Comparison of ENCODE assay signal across 13 mouse cellular contexts in the genomic region with DNA sequence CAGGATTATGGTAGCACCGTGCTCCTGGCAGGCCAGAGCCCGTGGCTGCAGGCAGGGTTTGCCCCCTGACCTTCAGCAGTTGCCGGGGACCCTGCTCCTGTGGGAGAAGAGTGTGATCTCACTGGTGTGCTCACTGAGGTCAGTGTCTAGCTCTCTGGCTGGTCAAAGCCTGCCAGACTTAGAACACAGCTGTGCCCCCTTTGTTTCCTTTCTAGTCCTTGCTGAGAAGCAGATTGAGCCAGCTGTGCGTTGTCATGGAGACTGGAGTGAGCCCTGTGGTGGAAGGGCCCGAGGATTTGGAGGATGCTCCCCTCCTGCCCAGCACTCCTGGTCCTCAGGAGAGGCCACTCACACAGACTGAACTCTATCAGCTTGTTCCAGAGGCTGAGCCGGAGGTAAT. TPM values are rescaled to one million over a fixed set of nuclear protein-coding genes. Genes with fewer than 3 reads are reported as not detected.
DNase-seq lines count a peak whose midpoint lies in the region; ATAC-seq lines count a peak whose summit lies in the region.
"Had no signal": no experiment of that assay in that cellular context is flagged by ENCODE, and none has a peak within 500 bp of the region (broad histone marks: within the 10 kb centered on the region; RNA-seq: fewer than 3 reads in every experiment).

No protein-coding gene starts in this region.

- peaks cover 22% of the 10 kb centered on the region for H3K36me3 ChIP-seq in embryonic facial prominence, embryonic 10.5 days (replicated peaks)
- no peaks in the 10 kb centered on the region for H3K36me3 ChIP-seq in hindbrain, embryonic 14.5 days (replicated peaks; ENCODE audit: control insufficient read depth, insufficient read depth)
- no peaks in the 10 kb centered on the region for H3K36me3 ChIP-seq in midbrain, embryonic 15.5 days (replicated peaks)

- no peak overlapping the region for H3K4me2 ChIP-seq in hindbrain, embryonic 14.5 days (replicated peaks)
- no peak overlapping the region for H3K4me2 ChIP-seq in midbrain, embryonic 15.5 days

- peak; percentile 55 for DNase-seq in R1 (ENCODE audit: low read depth, low spot score)
- DNase-seq in embryonic facial prominence, embryonic 10.5 days (ENCODE audit: low spot score), result peak; percentile 67
- no peak for DNase-seq in hindbrain, embryonic 14.5 days (ENCODE audit: low spot score)
- DNase-seq in adrenal gland, adult 8-10 months, result no peak
- no peak for DNase-seq in heart, postnatal 10 days
- DNase-seq in spleen, postnatal 10 days (ENCODE audit: low spot score in 2 of 2), result no peak
- DNase-seq: kidney, adult 9 months; lung, postnatal 10 days had no signal

- H3K27ac ChIP-seq in embryonic facial prominence, embryonic 10.5 days (replicated peaks), result peak overlapping the region; percentile 81
- H3K27ac ChIP-seq in hindbrain, embryonic 14.5 days, result 0 out of 2 replicates have a peak overlapping the region, but pooled peaks have one; percentile 28
- 0 out of 2 replicates have a peak overlapping the region, but pooled peaks have one; percentile 45 for H3K27ac ChIP-seq in midbrain, embryonic 15.5 days

- H3K9me3 ChIP-seq in embryonic facial prominence, embryonic 10.5 days, result peaks cover 9% of the 10 kb centered on the region; the same call in 1 of the 2 replicates
- no peaks in the 10 kb centered on the region for H3K9me3 ChIP-seq in hindbrain, embryonic 14.5 days (ENCODE audit: control insufficient read depth, low read length)
- no peaks in the 10 kb centered on the region for H3K9me3 ChIP-seq in midbrain, embryonic 15.5 days

- intact Hi-C loops in heart, postnatal 10 days (cut with DNase I), result no loop called here

- H3K4me1 ChIP-seq in embryonic facial prominence, embryonic 10.5 days, result peaks cover 39% of the 10 kb centered on the region
- 0 out of 2 replicates have a peak, but pooled peaks cover 6% of the 10 kb centered on the region for H3K4me1 ChIP-seq in hindbrain, embryonic 14.5 days (replicated peaks; ENCODE audit: control insufficient read depth, insufficient read depth, low read length)
- H3K4me1 ChIP-seq in midbrain, embryonic 15.5 days, result peaks cover 9% of the 10 kb centered on the region

- H3K27me3 ChIP-seq in embryonic facial prominence, embryonic 10.5 days (replicated peaks; ENCODE audit: low read depth, poor library complexity, severe bottlenecking), result no peaks in the 10 kb centered on the region
- H3K27me3 ChIP-seq in hindbrain, embryonic 14.5 days (ENCODE audit: control insufficient read depth, insufficient read depth, low read length), result no peaks in the 10 kb centered on the region
- no peaks in the 10 kb centered on the region for H3K27me3 ChIP-seq in midbrain, embryonic 15.5 days (replicated peaks)
- H3K27me3 ChIP-seq: CH12.LX had no signal

- WGBS in embryonic facial prominence, embryonic 10.5 days, result 32% methylated on average over 6 of the region's 6 CpGs
- 15% methylated on average over 6 of the region's 6 CpGs for WGBS in hindbrain, embryonic 14.5 days
- 11% methylated on average over 6 of the region's 6 CpGs for WGBS in midbrain, embryonic 15.5 days

- ATAC-seq in hindbrain, embryonic 14.5 days (ENCODE audit: low FRiP score), result peak; percentile 75
- peak; percentile 92 for ATAC-seq in midbrain, embryonic 15.5 days (replicated peaks)
- no peak for ATAC-seq in CD4-positive, CD25-positive, alpha-beta regulatory T cell, adult 4 months

- no peak overlapping the region for H3K4me3 ChIP-seq in embryonic facial prominence, embryonic 10.5 days
- H3K4me3 ChIP-seq in hindbrain, embryonic 14.5 days (replicated peaks; ENCODE audit: low read length), result no peak overlapping the region
- no peak overlapping the region for H3K4me3 ChIP-seq in midbrain, embryonic 15.5 days
- H3K4me3 ChIP-seq: erythroblast, embryonic 14.5 days had no signal

- H3K9ac ChIP-seq in hindbrain, embryonic 14.5 days, result no peak overlapping the region
- no peak overlapping the region for H3K9ac ChIP-seq in midbrain, embryonic 15.5 days

RNA-seq across cellular contexts. Expression of a gene that starts 21.5 kb away (rescaled TPM):
- 10.2 and 10.6 TPM in 2 replicates for polyA plus RNA-seq in embryonic facial prominence, embryonic 10.5 days (2016; fragmentation: Nextera tagmentation; extraction: Ambion mirVana)
- polyA plus RNA-seq in hindbrain, embryonic 14.5 days (2014; fragmentation: Nextera tagmentation; extraction: Ambion mirVana), result 4.5 and 4.8 TPM in 2 replicates
- polyA plus RNA-seq in midbrain, embryonic 15.5 days (2015; fragmentation: Nextera tagmentation; extraction: Ambion mirVana), result 3.7 and 4.7 TPM in 2 replicates
- total RNA-seq in adrenal gland, adult 8-10 months (2022), result 10 to 100 TPM; 13.1 to 15.1 (median 14.0) TPM
- 10 to 100 TPM; 20.8 to 32.9 TPM for polyA plus RNA-seq in CD4-positive, CD25-positive, alpha-beta regulatory T cell, adult 4 months (2017; shearing (Covaris generic))
- total RNA-seq in heart, postnatal 10 days (2021), result 1 to 10 TPM; 5.9 to 6.5 TPM

RNA-seq across cellular contexts. Expression of a gene that starts 25.0 kb away (rescaled TPM):
- polyA plus RNA-seq in embryonic facial prominence, embryonic 10.5 days (2016; fragmentation: Nextera tagmentation; extraction: Ambion mirVana), result not detected in 2 replicates
- polyA plus RNA-seq in hindbrain, embryonic 14.5 days (2014; fragmentation: Nextera tagmentation; extraction: Ambion mirVana), result not detected in 2 replicates
- not detected in 2 replicates for polyA plus RNA-seq in midbrain, embryonic 15.5 days (2015; fragmentation: Nextera tagmentation; extraction: Ambion mirVana)
- total RNA-seq in adrenal gland, adult 8-10 months (2022), result not detected
- not detected for polyA plus RNA-seq in CD4-positive, CD25-positive, alpha-beta regulatory T cell, adult 4 months (2017; shearing (Covaris generic))
- total RNA-seq in heart, postnatal 10 days (2021), result not detected
- total RNA-seq: CH12.LX had no signal
- polyA plus RNA-seq: erythroblast, embryonic 14.5 days; heart, embryonic 14.5 days had no signal

RNA-seq across cellular contexts. Expression of a gene that starts 35.5 kb away (rescaled TPM):
- polyA plus RNA-seq in embryonic facial prominence, embryonic 10.5 days (2016; fragmentation: Nextera tagmentation; extraction: Ambion mirVana), result 244 and 267 TPM in 2 replicates
- polyA plus RNA-seq in hindbrain, embryonic 14.5 days (2014; fragmentation: Nextera tagmentation; extraction: Ambion mirVana), result 409 and 428 TPM in 2 replicates
- 409 and 410 TPM in 2 replicates for polyA plus RNA-seq in midbrain, embryonic 15.5 days (2015; fragmentation: Nextera tagmentation; extraction: Ambion mirVana)
- 100 to 1,000 TPM; 191 to 202 (median 194) TPM for total RNA-seq in adrenal gland, adult 8-10 months (2022)
- 100 to 1,000 TPM; 198 to 222 TPM for polyA plus RNA-seq in CD4-positive, CD25-positive, alpha-beta regulatory T cell, adult 4 months (2017; shearing (Covaris generic))
- total RNA-seq in heart, postnatal 10 days (2021), result 100 to 1,000 TPM; 161 to 165 TPM

RNA-seq across cellular contexts. Expression of a gene that starts 42.1 kb away (rescaled TPM):
- not detected in 2 replicates for polyA plus RNA-seq in embryonic facial prominence, embryonic 10.5 days (2016; fragmentation: Nextera tagmentation; extraction: Ambion mirVana)
- not detected in 2 replicates for polyA plus RNA-seq in hindbrain, embryonic 14.5 days (2014; fragmentation: Nextera tagmentation; extraction: Ambion mirVana)
- not detected in 2 replicates for polyA plus RNA-seq in midbrain, embryonic 15.5 days (2015; fragmentation: Nextera tagmentation; extraction: Ambion mirVana)
- not detected for total RNA-seq in adrenal gland, adult 8-10 months (2022)
- polyA plus RNA-seq in CD4-positive, CD25-positive, alpha-beta regulatory T cell, adult 4 months (2017; shearing (Covaris generic)), result not detected
- total RNA-seq in heart, postnatal 10 days (2021), result not detected
- total RNA-seq: CH12.LX had no signal
- polyA plus RNA-seq: erythroblast, embryonic 14.5 days; heart, embryonic 14.5 days had no signal

Comparison
In these comparisons a context has a peak if more than half of its experiments do, and no peak if none do; other contexts are left out.
1. DNase-seq: peak in R1 (single experiment) and embryonic facial prominence, embryonic 10.5 days (single experiment); none in hindbrain, embryonic 14.5 days (single experiment), adrenal gland, adult 8-10 months (single experiment), heart, postnatal 10 days (0 of 2) and spleen, postnatal 10 days (0 of 2).
2. H3K27ac ChIP-seq: peak in every context shown above with its lines; median percentile 81 in embryonic facial prominence, embryonic 10.5 days; 45 in midbrain, embryonic 15.5 days; 28 in hindbrain, embryonic 14.5 days.